Mouse (Mus musculus) ES-E14 (cell line): ENCODE measurements around the gene Mamdc2. TPM values are rescaled to one million over a fixed set of nuclear protein-coding genes. Genes with fewer than 3 reads are reported as not detected.

Experiments
- DNase-seq: peaks from one replicate; pipeline ENCODE4 v3.0.0-alpha.2; 2013; ENCODE audit warnings: low read depth, low spot score
- H3K27ac ChIP-seq: 2 replicates; pipeline ENCODE4 v1.5.1; 2012; ENCODE audit warnings: low read depth, mild to moderate bottlenecking, low read length, moderate library complexity, mixed read lengths; ENCODE audit not compliant: poor library complexity, insufficient read depth, severe bottlenecking
- H3K36me3 ChIP-seq: 2 replicates; pipeline ENCODE4 v1.6.1; 2012; ENCODE audit warnings: mild to moderate bottlenecking, low read length, moderate library complexity, mixed read lengths; ENCODE audit not compliant: control insufficient read depth, poor library complexity, insufficient read depth, severe bottlenecking
- H3K4me1 ChIP-seq, 2 experiments: fragments of 150-350 bp in 1 of 2; sonication (generic) in 1 of 2; 2 replicates each; pipeline ENCODE4 v1.6.1; 2012; ENCODE audit warnings: low read length in 2 of 2, mild to moderate bottlenecking in 1 of 2, mixed read lengths in 1 of 2; ENCODE audit not compliant: control insufficient read depth in 2 of 2, insufficient read depth in 2 of 2, poor library complexity in 1 of 2
- H3K4me3 ChIP-seq, 2 experiments: fragments of 150-350 bp in 1 of 2; sonication (generic) in 1 of 2; 2 replicates each; pipeline ENCODE4 v1.5.1; 2012; ENCODE audit warnings: low read length in 2 of 2, low read depth in 1 of 2, mild to moderate bottlenecking in 1 of 2, mixed read lengths in 1 of 2; ENCODE audit not compliant: insufficient read depth in 1 of 2, poor library complexity in 1 of 2, severe bottlenecking in 1 of 2
- H3K9ac ChIP-seq: 2 replicates; pipeline ENCODE4 v1.6.1; 2012; ENCODE audit warnings: low read depth, mild to moderate bottlenecking, low read length, mixed read lengths; ENCODE audit not compliant: poor library complexity, insufficient read depth, severe bottlenecking
- H3K9me3 ChIP-seq: fragments of 150-350 bp; sonication (generic); 2 replicates; pipeline ENCODE4 v1.6.1; 2012; ENCODE audit warnings: low read depth, mild to moderate bottlenecking, low read length; ENCODE audit not compliant: control insufficient read depth, insufficient read depth
- CHD2 ChIP-seq: IDR thresholded peaks from 2 replicates; pipeline ENCODE4 v1.6.1; 2014; ENCODE audit warnings: mild to moderate bottlenecking, low read depth, low read length, inconsistent platforms
- HCFC1 ChIP-seq: IDR thresholded peaks from 2 replicates; pipeline ENCODE4 v1.6.1; 2012; ENCODE audit warnings: low read length, inconsistent platforms, borderline replicate concordance; ENCODE audit not compliant: insufficient read depth
- MAFK ChIP-seq: IDR thresholded peaks from 2 replicates; pipeline ENCODE4 v1.6.1; 2014; ENCODE audit warnings: mild to moderate bottlenecking, low read depth, low read length, inconsistent platforms; ENCODE audit not compliant: insufficient read depth
- ZC3H11A ChIP-seq: IDR thresholded peaks from 2 replicates; pipeline ENCODE4 v1.6.1; 2012; ENCODE audit warnings: low read depth, mild to moderate bottlenecking, inconsistent platforms, low read length, borderline replicate concordance
- ZNF384 ChIP-seq: IDR thresholded peaks from 2 replicates; pipeline ENCODE4 v1.6.1; 2012; ENCODE audit warnings: low read depth, low read length, inconsistent platforms
- in situ Hi-C, 2 experiments: fragments of 600-800 bp; cut with MboI; formaldehyde crosslinking; loops; one replicate each; pipeline ENCODE4 v1.15.1; 2025; ENCODE audit warnings: low sequenced_read_pairs in 2 of 2, inconsistent platforms in 1 of 2; ENCODE audit not compliant: unreplicated experiment in 2 of 2
- total RNA-seq: library from RNA; depleted of rRNA; stranded (reverse); fragments of 300-350 nt; gene quantifications from 2 replicates; pipeline ENCODE4 v1.2.3, GENCODE M21; 2012

The Mamdc2 gene
- total RNA-seq, 1 experiment = 0.85 TPM

- peak; percentile 43 for DNase-seq
- Histone ChIP-seq H3K4me1 (no peaks in the 10 kb centered on the region), H3K9ac (no peak overlapping the region), H3K4me3 (no peak overlapping the region), H3K36me3 (no peaks in the 10 kb centered on the region; the same call in 1 of the 2 replicates), H3K9me3 (no peaks in the 10 kb centered on the region), H3K27ac (no peak overlapping the region)
- TF ChIP-seq ZNF384 (no peak), ZC3H11A (peak; percentile 87)
- in situ Hi-C loops = no loop called here
These were observed 75.0 kb downstream of the Mamdc2 start for GRCm38 (mm10) chr19:23373287-23373686.

GRCm38 (mm10) chr19:23369275-23369674 is 79.0 kb downstream of the Mamdc2 start:
- H3K4me3 ChIP-seq = no peak overlapping the region
- H3K36me3 ChIP-seq = no peaks in the 10 kb centered on the region
- TF ChIP-seq HCFC1 (no peak), ZC3H11A (no peak), CHD2 (no peak), MAFK (no peak), ZNF384 (no peak)
- H3K27ac ChIP-seq = no peak overlapping the region
- H3K9me3 ChIP-seq = no peaks in the 10 kb centered on the region
- in situ Hi-C loops = loop anchor here in 1 of 2 experiments (5.0 kb wide), 1 partner anchor 153 kb away; no protein-coding TSS in a partner anchor
- no peaks in the 10 kb centered on the region for H3K4me1 ChIP-seq
- no peak overlapping the region for H3K9ac ChIP-seq
- no peak for DNase-seq

GRCm38 (mm10) chr19:23362006-23362405 is 86.2 kb downstream of the Mamdc2 start:
- no peaks in the 10 kb centered on the region for H3K4me1 ChIP-seq
- no peak overlapping the region for H3K9ac ChIP-seq
- TF ChIP-seq ZNF384 (no peak), MAFK (no peak), CHD2 (no peak), HCFC1 (no peak), ZC3H11A (no peak)
- no peak overlapping the region for H3K4me3 ChIP-seq
- H3K27ac ChIP-seq = no peak overlapping the region
- no peaks in the 10 kb centered on the region for H3K36me3 ChIP-seq
- H3K9me3 ChIP-seq = no peaks in the 10 kb centered on the region
- DNase-seq = no peak
- in situ Hi-C loops = no loop called here

GRCm38 (mm10) chr19:23361124-23361523 is 87.1 kb downstream of the Mamdc2 start:
- TF ChIP-seq ZC3H11A (no peak), MAFK (no peak), HCFC1 (no peak), ZNF384 (no peak), CHD2 (no peak)
- Histone ChIP-seq H3K9me3 (no peaks in the 10 kb centered on the region), H3K4me1 (no peaks in the 10 kb centered on the region), H3K4me3 (no peak overlapping the region), H3K9ac (no peak overlapping the region), H3K36me3 (no peaks in the 10 kb centered on the region), H3K27ac (no peak overlapping the region)
- in situ Hi-C loops = no loop called here
- no peak for DNase-seq

GRCm38 (mm10) chr19:23360536-23360935 is 87.7 kb downstream of the Mamdc2 start:
- H3K9ac ChIP-seq = no peak overlapping the region
- in situ Hi-C loops = no loop called here
- no peaks in the 10 kb centered on the region for H3K9me3 ChIP-seq
- no peak for DNase-seq
- no peaks in the 10 kb centered on the region for H3K4me1 ChIP-seq
- no peak overlapping the region for H3K4me3 ChIP-seq
- no peaks in the 10 kb centered on the region for H3K36me3 ChIP-seq
- no peak overlapping the region for H3K27ac ChIP-seq
- TF ChIP-seq CHD2 (no peak), HCFC1 (no peak), ZNF384 (no peak), MAFK (no peak), ZC3H11A (no peak)
